Mouse (Mus musculus): ENCODE measurements around the gene Tmem41b.
A peak's percentile ranks its signal among the peaks of the same experiment; 100 is the strongest.
"Not testable (repeated sequence)": the region's sequence is repeated elsewhere in the genome, so short reads cannot be mapped to it uniquely, and the experiment has no call there.

Tmem41b gene

GRCm38 (mm10) chr7:109986775-109987174 is at the start of gene Tmem41b:
Gene Tmem41b, minus strand, starts transcription at chr7:109986929.
- peak; percentile 38 for DNase-seq (ENCODE audit: low read depth)

- no peak for DNase-seq (ENCODE audit: low read depth)
These were observed 43.6 kb upstream of the Tmem41b start for GRCm38 (mm10) chr7:110030342-110030741.

GRCm38 (mm10) chr7:110028826-110029225 is 42.1 kb upstream of the Tmem41b start:
- no peak for DNase-seq (ENCODE audit: low read depth)

GRCm38 (mm10) chr7:110026594-110026993 is 39.9 kb upstream of the Tmem41b start:
- DNase-seq (ENCODE audit: low read depth): no peak

GRCm38 (mm10) chr7:110023553-110023952 is 36.8 kb upstream of the Tmem41b start:
- no peak for DNase-seq (ENCODE audit: low read depth)

- DNase-seq (ENCODE audit: low read depth): peak; percentile 66
These were observed 32.1 kb upstream of the Tmem41b start for GRCm38 (mm10) chr7:110018631-110019482.

- DNase-seq (ENCODE audit: low read depth): peak; percentile 92
These were observed 31.4 kb upstream of the Tmem41b start, which contains the start of gene Ipo7 for GRCm38 (mm10) chr7:110018117-110018630. Gene Ipo7, plus strand, starts transcription at chr7:110018274.

GRCm38 (mm10) chr7:110014272-110014671 is 27.5 kb upstream of the Tmem41b start:
- no peak for DNase-seq (ENCODE audit: low read depth)

- DNase-seq (ENCODE audit: low read depth): no peak
These were observed 24.7 kb upstream of the Tmem41b start for GRCm38 (mm10) chr7:110011417-110011816.

- DNase-seq (ENCODE audit: low read depth): no peak
These were observed 22.4 kb upstream of the Tmem41b start for GRCm38 (mm10) chr7:110009084-110009483.

GRCm38 (mm10) chr7:110008513-110008912 is 21.8 kb upstream of the Tmem41b start:
- DNase-seq (ENCODE audit: low read depth): no peak

- no peak for DNase-seq (ENCODE audit: low read depth)
These were observed 19.9 kb upstream of the Tmem41b start for GRCm38 (mm10) chr7:110006471-110007195.

- no peak for DNase-seq (ENCODE audit: low read depth)
These were observed 19.2 kb upstream of the Tmem41b start for GRCm38 (mm10) chr7:110005976-110006375.

- peak; percentile 85 for DNase-seq (ENCODE audit: low read depth)
These were observed 16.2 kb upstream of the Tmem41b start for GRCm38 (mm10) chr7:110002968-110003367.

- no peak for DNase-seq (ENCODE audit: low read depth)
These were observed 15.4 kb upstream of the Tmem41b start for GRCm38 (mm10) chr7:110002092-110002491.

GRCm38 (mm10) chr7:109998388-109998787 is 11.7 kb upstream of the Tmem41b start:
- no peak for DNase-seq (ENCODE audit: low read depth)

GRCm38 (mm10) chr7:109993157-109993959 is 6.6 kb upstream of the Tmem41b start:
- DNase-seq (ENCODE audit: low read depth): peak; percentile 94

- no peak for DNase-seq (ENCODE audit: low read depth)
These were observed 4.6 kb upstream of the Tmem41b start for GRCm38 (mm10) chr7:109991286-109991685.

- DNase-seq (ENCODE audit: low read depth): peak; percentile 98
These were observed 528 bp downstream of the Tmem41b start for GRCm38 (mm10) chr7:109986133-109986669.

GRCm38 (mm10) chr7:109985661-109986132 is 1.0 kb downstream of the Tmem41b start:
- DNase-seq (ENCODE audit: low read depth): no peak

GRCm38 (mm10) chr7:109984608-109985007 is 2.1 kb downstream of the Tmem41b start:
- DNase-seq (ENCODE audit: low read depth): not testable (repeated sequence)

All from NIH3T3 (cell line).